Mouse (Mus musculus) c-Kit-positive CD71-negative TER-119-negative erythroid progenitor cells, embryonic 14.5 days (primary cell): ENCODE measurements around the gene Hlcs.

ENCODE experiments used
- DNase-seq: peaks from one replicate; pipeline ENCODE4 v3.0.0-alpha.2; 2013; ENCODE audit warnings: low read depth

Hlcs gene

GRCm38 (mm10) chr16:94327781-94328711, 14.7 kb upstream of the Hlcs start, which contains the start of gene Ripply3:
Gene Ripply3, plus strand, starts transcription at chr16:94328420.
- DNase-seq = no peak

GRCm38 (mm10) chr16:94326008-94326407, 12.6 kb upstream of the Hlcs start:
- no peak for DNase-seq

GRCm38 (mm10) chr16:94323681-94324080, 10.3 kb upstream of the Hlcs start:
- DNase-seq = no peak

GRCm38 (mm10) chr16:94320223-94320622, 6.9 kb upstream of the Hlcs start:
- no peak for DNase-seq

- no peak for DNase-seq
These were observed 4.4 kb upstream of the Hlcs start for GRCm38 (mm10) chr16:94317752-94318151.

- DNase-seq = no peak
These were observed 1.8 kb upstream of the Hlcs start for GRCm38 (mm10) chr16:94315215-94315614.

GRCm38 (mm10) chr16:94314626-94315025, 1.3 kb upstream of the Hlcs start:
- no peak for DNase-seq

- peak; percentile 74 for DNase-seq
These were observed 625 bp downstream of the Hlcs start for GRCm38 (mm10) chr16:94312663-94313228.

- no peak for DNase-seq
These were observed 1.4 kb downstream of the Hlcs start for GRCm38 (mm10) chr16:94311931-94312330.

- no peak for DNase-seq
These were observed 2.0 kb downstream of the Hlcs start for GRCm38 (mm10) chr16:94311416-94311815.

- DNase-seq = no peak
These were observed 4.3 kb downstream of the Hlcs start for GRCm38 (mm10) chr16:94309025-94309424.

- DNase-seq = no peak
These were observed 5.4 kb downstream of the Hlcs start for GRCm38 (mm10) chr16:94307942-94308341.

GRCm38 (mm10) chr16:94307526-94307925, 5.8 kb downstream of the Hlcs start:
- no peak for DNase-seq

GRCm38 (mm10) chr16:94303203-94303535, 10.2 kb downstream of the Hlcs start:
- no peak for DNase-seq

- no peak for DNase-seq
These were observed 10.8 kb downstream of the Hlcs start for GRCm38 (mm10) chr16:94302274-94303202.

GRCm38 (mm10) chr16:94301696-94302095, 11.7 kb downstream of the Hlcs start:
- DNase-seq = no peak

GRCm38 (mm10) chr16:94301194-94301593, 12.2 kb downstream of the Hlcs start:
- no peak for DNase-seq

GRCm38 (mm10) chr16:94299210-94299609, 14.2 kb downstream of the Hlcs start:
- no peak for DNase-seq

GRCm38 (mm10) chr16:94298081-94298480, 15.3 kb downstream of the Hlcs start:
- DNase-seq = no peak

GRCm38 (mm10) chr16:94291141-94291540, 22.2 kb downstream of the Hlcs start:
- no peak for DNase-seq

GRCm38 (mm10) chr16:94290073-94290999, 23.0 kb downstream of the Hlcs start:
- DNase-seq = peak; percentile 42
